Mouse (Mus musculus): Measurements from ENCODE around the gene Gm4981. TPM values are rescaled to one million over a fixed set of nuclear protein-coding genes. Genes with fewer than 3 reads are reported as not detected.
"Not testable (repeated sequence)": the region's sequence is repeated elsewhere in the genome, so short reads cannot be mapped to it uniquely, and the experiment has no call there.

The Gm4981 gene
- polyA plus RNA-seq, 1 experiment from 2014 or later = not detected

DNA sequence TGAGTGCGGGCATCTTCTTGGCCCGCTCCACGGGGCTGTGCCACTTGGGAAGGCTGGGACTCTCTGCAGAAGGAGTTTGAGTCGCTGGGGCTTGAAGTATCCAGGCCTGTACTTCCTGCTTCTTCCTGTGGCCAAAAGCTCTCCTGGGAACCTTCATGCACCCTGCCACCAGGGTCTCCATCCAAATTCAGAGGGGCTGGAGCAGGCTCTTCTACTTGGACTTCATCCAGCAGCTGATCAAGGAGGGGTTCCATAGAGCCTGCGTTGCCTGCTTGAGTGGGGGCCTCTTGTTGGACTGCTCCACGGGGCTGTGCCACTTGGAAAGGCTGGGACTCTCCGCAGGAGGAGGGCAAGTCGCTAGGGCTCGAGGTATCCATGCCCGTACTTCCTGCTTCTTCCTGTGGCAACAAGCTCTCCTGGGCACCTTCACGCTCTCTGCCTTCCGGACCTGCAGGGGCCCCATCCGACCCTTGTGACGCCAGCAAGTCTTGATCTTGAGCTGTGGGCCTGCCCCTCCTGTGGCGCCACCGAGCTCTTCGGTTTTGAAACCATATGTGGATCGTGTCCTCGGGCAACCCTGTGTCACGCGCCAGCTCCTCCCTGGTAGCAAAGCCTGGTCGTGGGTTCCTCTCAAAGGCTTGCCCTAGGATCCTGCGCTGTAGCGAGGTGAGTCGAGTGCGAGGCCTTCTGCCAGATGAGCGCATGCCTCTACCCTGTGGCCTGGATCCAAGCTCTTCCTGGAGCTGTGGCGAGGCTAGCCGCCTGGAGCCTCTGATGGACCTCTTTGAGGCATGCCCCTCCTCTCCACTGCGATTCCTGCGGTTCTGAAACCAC lies 12.3 kb downstream of the Gm4981 start:
- not testable (repeated sequence) for H3K4me2 ChIP-seq (ENCODE audit: low read depth, low read length); H3K4me1 ChIP-seq (ENCODE audit: control insufficient read depth, insufficient read depth, low read length); H3K27me3 ChIP-seq (ENCODE audit: control insufficient read depth, insufficient read depth, low read length); H3K9me3 ChIP-seq (replicated peaks; ENCODE audit: control insufficient read depth, low read length); ATAC-seq (ENCODE audit: insufficient read depth, low FRiP score); H3K4me3 ChIP-seq (replicated peaks; ENCODE audit: low read length); H3K9ac ChIP-seq (ENCODE audit: low read length); H3K36me3 ChIP-seq (ENCODE audit: control insufficient read depth, insufficient read depth, low read length); H3K27ac ChIP-seq (ENCODE audit: low read length)
- WGBS = 84% methylated on average over 29 of the region's 31 CpGs

DNA sequence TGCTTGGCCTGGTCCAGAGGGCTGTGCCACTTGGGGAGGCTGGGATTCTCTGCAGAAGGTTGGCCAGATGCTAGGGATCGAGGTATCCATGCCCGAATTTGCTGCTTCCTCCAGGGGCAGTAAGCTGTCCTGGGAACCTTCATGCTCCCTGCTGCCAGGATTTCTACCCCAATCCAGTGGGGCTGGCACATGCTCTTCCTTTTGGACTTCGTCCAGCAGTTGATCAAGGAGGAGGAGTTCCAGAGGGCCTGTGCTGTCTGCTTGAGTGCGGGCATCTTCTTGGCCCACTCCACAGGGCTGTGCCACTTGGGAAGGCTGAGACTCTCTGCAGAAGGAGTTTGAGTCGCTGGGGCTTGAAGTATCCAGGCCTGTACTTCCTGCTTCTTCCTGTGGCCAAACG lies 13.3 kb downstream of the Gm4981 start:
- not testable (repeated sequence) for H3K4me2 ChIP-seq (ENCODE audit: low read depth, low read length); H3K36me3 ChIP-seq (ENCODE audit: control insufficient read depth, insufficient read depth, low read length); ATAC-seq (ENCODE audit: insufficient read depth, low FRiP score); H3K9me3 ChIP-seq (replicated peaks; ENCODE audit: control insufficient read depth, low read length); H3K4me1 ChIP-seq (ENCODE audit: control insufficient read depth, insufficient read depth, low read length); H3K9ac ChIP-seq (ENCODE audit: low read length); H3K27ac ChIP-seq (ENCODE audit: low read length); H3K4me3 ChIP-seq (replicated peaks; ENCODE audit: low read length); H3K27me3 ChIP-seq (ENCODE audit: control insufficient read depth, insufficient read depth, low read length)
- 82% methylated on average over 3 of the region's 6 CpGs for WGBS

DNA sequence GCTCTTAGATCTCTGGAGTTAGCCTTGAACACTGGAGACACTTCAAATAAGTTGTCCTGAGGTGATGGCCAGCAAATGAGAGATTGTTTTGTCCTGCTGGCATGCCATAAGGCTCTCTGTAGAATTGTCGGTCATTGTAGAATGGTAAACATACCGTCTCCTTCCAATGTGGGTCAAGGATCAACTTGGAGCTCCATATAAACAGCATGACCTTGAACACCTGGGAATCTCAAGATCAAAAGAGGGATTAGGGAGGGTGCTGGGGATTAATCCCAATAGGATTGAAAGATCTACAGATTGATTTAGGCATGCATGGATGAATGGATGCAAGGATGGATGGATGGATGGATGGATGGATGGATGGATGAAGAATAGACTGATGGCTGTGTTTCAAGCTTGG lies 14.9 kb downstream of the Gm4981 start:
- not testable (repeated sequence) for H3K4me1 ChIP-seq (ENCODE audit: control insufficient read depth, insufficient read depth, low read length); H3K4me3 ChIP-seq (replicated peaks; ENCODE audit: low read length); H3K27ac ChIP-seq (ENCODE audit: low read length); ATAC-seq (ENCODE audit: insufficient read depth, low FRiP score); H3K9ac ChIP-seq (ENCODE audit: low read length); H3K9me3 ChIP-seq (replicated peaks; ENCODE audit: control insufficient read depth, low read length); H3K36me3 ChIP-seq (ENCODE audit: control insufficient read depth, insufficient read depth, low read length); H3K4me2 ChIP-seq (ENCODE audit: low read depth, low read length); H3K27me3 ChIP-seq (ENCODE audit: control insufficient read depth, insufficient read depth, low read length)
- 91% methylated on average over 2 of the region's 2 CpGs for WGBS

DNA sequence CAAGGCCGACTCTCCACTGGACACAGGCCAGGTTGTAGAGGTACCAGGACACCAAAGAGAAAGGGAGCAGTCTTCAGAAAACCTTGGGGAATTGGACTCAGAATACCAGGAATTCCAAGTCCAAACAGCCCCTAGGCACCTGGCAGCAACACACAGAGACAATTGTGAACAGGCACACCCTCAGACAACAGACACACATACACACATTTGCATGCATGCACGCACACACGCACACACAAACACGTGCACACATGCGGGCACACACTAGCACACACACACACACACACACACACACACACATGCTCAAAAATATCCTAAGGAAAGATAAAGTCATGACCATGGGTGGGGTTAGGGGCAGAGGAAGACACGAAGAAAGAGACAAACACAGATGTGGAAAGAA lies 15.8 kb downstream of the Gm4981 start:
- Histone ChIP-seq H3K4me1 (ENCODE audit: control insufficient read depth, insufficient read depth, low read length) (no peaks in the 10 kb centered on the region), H3K36me3 (ENCODE audit: control insufficient read depth, insufficient read depth, low read length) (no peaks in the 10 kb centered on the region), H3K4me3 (replicated peaks; ENCODE audit: low read length) (no peak overlapping the region), H3K9me3 (replicated peaks; ENCODE audit: control insufficient read depth, low read length) (no peaks in the 10 kb centered on the region), H3K9ac (ENCODE audit: low read length) (no peak overlapping the region), H3K27ac (ENCODE audit: low read length) (no peak overlapping the region), H3K4me2 (ENCODE audit: low read depth, low read length) (no peak overlapping the region), H3K27me3 (ENCODE audit: control insufficient read depth, insufficient read depth, low read length) (no peaks in the 10 kb centered on the region)
- 79% methylated on average over 6 of the region's 6 CpGs for whole genome bisulfite sequencing
- ATAC-seq (ENCODE audit: insufficient read depth, low FRiP score) = no peak

DNA sequence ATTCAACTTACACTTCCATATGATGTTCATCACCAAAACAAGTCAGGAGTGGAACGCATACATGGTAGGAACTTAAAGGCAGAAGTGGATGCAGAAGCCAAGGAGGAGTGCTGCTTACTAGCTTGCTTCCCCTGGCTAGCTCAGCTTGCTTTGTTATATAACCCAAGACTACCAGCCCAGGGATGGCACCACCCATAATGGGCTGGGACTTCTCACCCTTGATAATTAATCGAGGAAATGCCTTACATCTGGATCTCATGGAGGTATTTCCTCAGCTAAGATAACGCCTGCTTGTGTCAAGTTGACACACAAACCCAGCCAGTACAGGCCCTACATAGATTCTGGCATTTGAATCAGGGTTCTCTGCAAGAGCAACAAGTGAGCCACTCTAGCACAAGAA lies 19.1 kb downstream of the Gm4981 start:
- H3K4me1 ChIP-seq (ENCODE audit: control insufficient read depth, insufficient read depth, low read length) = no peaks in the 10 kb centered on the region
- no peaks in the 10 kb centered on the region for H3K9me3 ChIP-seq (replicated peaks; ENCODE audit: control insufficient read depth, low read length)
- H3K9ac ChIP-seq (ENCODE audit: low read length) = no peak overlapping the region
- 81% methylated on average over 3 of the region's 3 CpGs for WGBS
- ATAC-seq (ENCODE audit: insufficient read depth, low FRiP score) = no peak
- no peak overlapping the region for H3K27ac ChIP-seq (ENCODE audit: low read length)
- H3K27me3 ChIP-seq (ENCODE audit: control insufficient read depth, insufficient read depth, low read length) = no peaks in the 10 kb centered on the region
- no peaks in the 10 kb centered on the region for H3K36me3 ChIP-seq (ENCODE audit: control insufficient read depth, insufficient read depth, low read length)
- no peak overlapping the region for H3K4me2 ChIP-seq (ENCODE audit: low read depth, low read length)
- H3K4me3 ChIP-seq (replicated peaks; ENCODE audit: low read length) = no peak overlapping the region

DNA sequence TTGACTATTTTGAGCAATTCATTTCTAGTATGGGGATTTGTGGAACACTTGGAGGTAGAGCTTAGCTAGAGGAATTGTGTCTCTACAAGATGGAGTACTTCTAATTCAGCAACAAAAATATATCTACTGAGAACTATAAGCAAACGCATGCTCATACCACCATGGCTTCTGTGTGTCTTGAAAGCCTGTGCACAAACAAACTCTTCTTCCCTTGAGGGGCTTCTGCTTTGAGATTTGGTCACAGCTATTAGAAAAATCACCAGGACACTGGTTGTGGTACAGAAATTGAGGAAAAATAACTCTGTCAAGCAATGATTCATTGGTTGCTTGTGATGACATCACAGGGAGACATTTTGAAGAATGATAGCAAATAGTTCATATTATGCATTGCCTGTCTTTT lies 21.1 kb downstream of the Gm4981 start:
- Histone ChIP-seq H3K4me3 (replicated peaks; ENCODE audit: low read length) (no peak overlapping the region), H3K9ac (ENCODE audit: low read length) (no peak overlapping the region), H3K36me3 (ENCODE audit: control insufficient read depth, insufficient read depth, low read length) (no peaks in the 10 kb centered on the region), H3K9me3 (replicated peaks; ENCODE audit: control insufficient read depth, low read length) (no peaks in the 10 kb centered on the region; the same call in 1 of the 2 replicates), H3K4me1 (ENCODE audit: control insufficient read depth, insufficient read depth, low read length) (no peaks in the 10 kb centered on the region), H3K27me3 (ENCODE audit: control insufficient read depth, insufficient read depth, low read length) (no peaks in the 10 kb centered on the region), H3K27ac (ENCODE audit: low read length) (no peak overlapping the region), H3K4me2 (ENCODE audit: low read depth, low read length) (no peak overlapping the region)
- ATAC-seq (ENCODE audit: insufficient read depth, low FRiP score) = no peak
- 78% methylated on average over 1 of the region's 1 CpGs for WGBS

DNA sequence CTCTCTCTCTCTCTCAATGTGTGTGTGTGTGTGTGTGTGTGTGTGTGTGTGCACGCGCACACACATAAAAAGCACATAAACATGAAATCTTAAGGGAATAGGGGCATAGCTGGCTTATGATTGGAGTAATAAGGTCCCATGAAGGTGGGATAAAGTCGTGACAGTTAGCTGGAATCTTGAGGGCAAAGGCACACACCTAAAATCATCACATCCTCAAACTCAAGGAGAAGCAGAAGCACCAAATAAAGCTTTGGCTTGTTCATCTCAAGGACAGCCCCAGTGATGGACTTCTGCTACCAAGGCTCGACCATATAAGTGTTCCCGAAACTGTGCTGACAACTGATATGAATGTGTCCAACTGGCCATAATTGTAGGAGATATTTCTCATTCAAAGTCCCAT lies 21.6 kb downstream of the Gm4981 start:
- 79% methylated on average over 5 of the region's 5 CpGs for WGBS

DNA sequence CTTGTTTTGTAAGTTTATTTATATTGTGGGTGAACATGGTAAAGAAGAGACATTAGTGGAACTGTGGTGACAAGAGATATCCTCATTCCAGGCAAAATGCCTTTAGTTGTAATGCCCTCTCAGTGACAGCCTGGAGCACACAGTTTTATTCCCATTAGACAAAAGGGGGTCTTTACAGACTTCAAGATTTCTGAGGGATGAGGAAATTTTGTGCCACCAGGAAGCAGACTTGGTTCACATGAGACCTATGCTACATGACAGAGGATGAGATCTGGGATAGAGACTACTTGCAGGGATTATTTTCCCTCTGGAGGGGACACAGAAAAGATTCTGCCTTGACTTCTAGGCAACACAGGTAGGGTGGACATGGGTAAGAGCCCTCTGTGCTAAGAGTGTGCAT lies 22.0 kb downstream of the Gm4981 start:
- no peak overlapping the region for H3K4me2 ChIP-seq (ENCODE audit: low read depth, low read length)
- H3K9ac ChIP-seq (ENCODE audit: low read length) = no peak overlapping the region
- H3K4me1 ChIP-seq (ENCODE audit: control insufficient read depth, insufficient read depth, low read length) = no peaks in the 10 kb centered on the region
- H3K4me3 ChIP-seq (replicated peaks; ENCODE audit: low read length) = no peak overlapping the region
- no peaks in the 10 kb centered on the region; the same call in 1 of the 2 replicates for H3K9me3 ChIP-seq (replicated peaks; ENCODE audit: control insufficient read depth, low read length)
- no peak overlapping the region for H3K27ac ChIP-seq (ENCODE audit: low read length)
- no peaks in the 10 kb centered on the region for H3K36me3 ChIP-seq (ENCODE audit: control insufficient read depth, insufficient read depth, low read length)
- H3K27me3 ChIP-seq (ENCODE audit: control insufficient read depth, insufficient read depth, low read length) = no peaks in the 10 kb centered on the region
- ATAC-seq (ENCODE audit: insufficient read depth, low FRiP score) = no peak

More for the DNA sequence above, 21.6 kb downstream of the Gm4981 start:
- Histone ChIP-seq H3K4me3 (replicated peaks; ENCODE audit: low read length) (no peak overlapping the region), H3K9ac (ENCODE audit: low read length) (no peak overlapping the region), H3K4me2 (ENCODE audit: low read depth, low read length) (no peak overlapping the region), H3K9me3 (replicated peaks; ENCODE audit: control insufficient read depth, low read length) (no peaks in the 10 kb centered on the region; the same call in 1 of the 2 replicates), H3K36me3 (ENCODE audit: control insufficient read depth, insufficient read depth, low read length) (no peaks in the 10 kb centered on the region), H3K27ac (ENCODE audit: low read length) (no peak overlapping the region), H3K27me3 (ENCODE audit: control insufficient read depth, insufficient read depth, low read length) (no peaks in the 10 kb centered on the region), H3K4me1 (ENCODE audit: control insufficient read depth, insufficient read depth, low read length) (no peaks in the 10 kb centered on the region)
- no peak for ATAC-seq (ENCODE audit: insufficient read depth, low FRiP score)

DNA sequence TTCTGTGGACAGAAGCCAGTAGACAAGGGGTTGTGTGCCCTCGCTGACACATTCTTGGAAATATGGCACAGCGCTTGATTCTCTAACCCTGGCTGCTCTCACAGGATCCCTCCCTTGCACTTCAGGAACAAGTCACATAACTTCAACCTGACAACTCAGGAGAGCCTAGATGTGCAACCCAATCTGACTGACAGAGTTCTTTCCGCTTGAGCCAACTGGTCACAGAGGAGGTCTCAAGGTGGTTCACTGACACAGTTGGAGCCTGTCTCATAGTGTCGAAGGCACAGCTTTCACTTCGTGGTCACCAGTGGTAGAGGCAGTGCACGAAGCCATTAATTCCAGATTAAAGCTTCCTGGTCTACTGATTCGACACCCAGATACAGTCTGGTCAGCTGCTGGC lies 24.3 kb downstream of the Gm4981 start:
- Histone ChIP-seq H3K4me3 (replicated peaks; ENCODE audit: low read length) (no peak overlapping the region), H3K4me1 (ENCODE audit: control insufficient read depth, insufficient read depth, low read length) (no peaks in the 10 kb centered on the region), H3K4me2 (ENCODE audit: low read depth, low read length) (no peak overlapping the region), H3K27ac (ENCODE audit: low read length) (no peak overlapping the region), H3K9ac (ENCODE audit: low read length) (no peak overlapping the region), H3K27me3 (ENCODE audit: control insufficient read depth, insufficient read depth, low read length) (no peaks in the 10 kb centered on the region), H3K36me3 (ENCODE audit: control insufficient read depth, insufficient read depth, low read length) (no peaks in the 10 kb centered on the region), H3K9me3 (replicated peaks; ENCODE audit: control insufficient read depth, low read length) (no peaks in the 10 kb centered on the region; the same call in 1 of the 2 replicates)
- no peak for ATAC-seq (ENCODE audit: insufficient read depth, low FRiP score)
- 72% methylated on average over 7 of the region's 7 CpGs for WGBS

Measured in stomach, embryonic 16.5 days (tissue).